9 mouse cellular contexts compared by ENCODE assay signal in genomic region chr11:55389778-55390177, GRCm38 (mm10). TPM values are rescaled to one million over a fixed set of nuclear protein-coding genes. Genes with fewer than 3 reads are reported as not detected.
DNase-seq lines count a peak whose midpoint lies in the region; ATAC-seq and TF ChIP-seq lines count a peak whose summit lies in the region.
"Had no signal": no experiment of that assay in that cellular context is flagged by ENCODE, and none has a peak within 500 bp of the region (broad histone marks: within the 10 kb centered on the region; RNA-seq: fewer than 3 reads in every experiment).

No protein-coding gene starts in this region.

- H3K27me3 ChIP-seq in heart, embryonic 15.5 days, result 0 out of 2 replicates have a peak, but pooled peaks cover 2% of the 10 kb centered on the region
- H3K27me3 ChIP-seq in midbrain, postnatal 0 days (ENCODE audit: insufficient read depth, low read length), result no peaks in the 10 kb centered on the region

- DNase-seq in layer of hippocampus, adult 11-12 months (ENCODE audit: low spot score), result peak; percentile 62
- DNase-seq in layer of hippocampus, postnatal 36 days, result no peak
- peak; percentile 93 for DNase-seq in NIH3T3 (ENCODE audit: low read depth)
- peak; percentile 22 to 52 for DNase-seq in left cerebral cortex, adult 2 months (ENCODE audit: extremely low spot score in 1 of 2, low spot score in 2 of 2)
- DNase-seq in midbrain, postnatal 0 days (ENCODE audit: low spot score), result peak; percentile 89

- H3K9me3 ChIP-seq in heart, embryonic 15.5 days (replicated peaks), result no peaks in the 10 kb centered on the region
- H3K9me3 ChIP-seq in midbrain, postnatal 0 days (ENCODE audit: low read length), result no peaks in the 10 kb centered on the region

- peak; percentile 67 for ATAC-seq in common myeloid progenitor, adult 5-6 weeks (replicated peaks; ENCODE audit: low read depth, poor library complexity, severe bottlenecking)
- 0 out of 2 replicates have a peak, but pooled peaks have one; percentile 38 for ATAC-seq in heart, embryonic 15.5 days (replicated peaks; ENCODE audit: insufficient number of reproducible peaks, insufficient read depth, low FRiP score, low read depth)
- no peak for ATAC-seq in midbrain, postnatal 0 days (ENCODE audit: low FRiP score)
- ATAC-seq in activated CD4-positive, CD25-positive, alpha-beta regulatory T cell, adult 4 months, result no peak

- TF ChIP-seq CTCF in left cerebral cortex, adult 2 months (IDR thresholded peaks at IDR 0.05), result peak; percentile 77
- peak; percentile 87 for TF ChIP-seq CTCF in midbrain, postnatal 0 days (IDR thresholded peaks at IDR 0.05)

- no peak overlapping the region for H3K9ac ChIP-seq in heart, embryonic 15.5 days
- no peak overlapping the region for H3K9ac ChIP-seq in midbrain, postnatal 0 days (replicated peaks; ENCODE audit: low read length, poor library complexity, severe bottlenecking)

- no peak overlapping the region for H3K4me2 ChIP-seq in heart, embryonic 15.5 days
- H3K4me2 ChIP-seq in midbrain, postnatal 0 days (ENCODE audit: low read depth, low read length, poor library complexity, severe bottlenecking), result no peak overlapping the region

- H3K27ac ChIP-seq in heart, embryonic 15.5 days, result no peak overlapping the region
- H3K27ac ChIP-seq in left cerebral cortex, adult 2 months, result no peak overlapping the region
- no peak overlapping the region for H3K27ac ChIP-seq in midbrain, postnatal 0 days (ENCODE audit: low read depth, low read length)

- peaks cover 5% of the 10 kb centered on the region for H3K4me1 ChIP-seq in heart, embryonic 15.5 days (replicated peaks)
- H3K4me1 ChIP-seq in midbrain, postnatal 0 days (ENCODE audit: insufficient read depth, low read length), result no peaks in the 10 kb centered on the region

- H3K36me3 ChIP-seq in heart, embryonic 15.5 days, result peaks cover 10% of the 10 kb centered on the region; the same call in 1 of the 2 replicates
- H3K36me3 ChIP-seq in midbrain, postnatal 0 days (ENCODE audit: insufficient read depth, low read length), result no peaks in the 10 kb centered on the region

- 2% methylated on average over 2 of the region's 2 CpGs for WGBS in heart, embryonic 15.5 days
- 2% methylated on average over 2 of the region's 2 CpGs for WGBS in midbrain, postnatal 0 days

- intact Hi-C loops in left cerebral cortex, adult 2 months (cut with DNase I), result loop anchor here (1.0 to 10.0 kb wide), 3 partner anchors 57 to 505 kb away; no protein-coding TSS in a partner anchor

- H3K4me3 ChIP-seq in heart, embryonic 15.5 days, result no peak overlapping the region
- H3K4me3 ChIP-seq in left cerebral cortex, adult 2 months, result no peak overlapping the region
- no peak overlapping the region for H3K4me3 ChIP-seq in midbrain, postnatal 0 days (ENCODE audit: low read depth, low read length)

RNA-seq across cellular contexts. Expression of gene Sparc, which starts 33.2 kb away (rescaled TPM):
- total RNA-seq in layer of hippocampus, postnatal 36 days (2021), result 100 to 1,000 TPM; 312 to 317 TPM
- not detected in 2 replicates for total RNA-seq in common myeloid progenitor, adult 5-6 weeks (2017)
- polyA plus RNA-seq in heart, embryonic 15.5 days (2015; fragmentation: Nextera tagmentation; extraction: Ambion mirVana), result 1,914 and 2,149 TPM in 2 replicates
- total RNA-seq in left cerebral cortex, adult 2 months (2021), result 100 to 1,000 TPM; 177 to 202 TPM
- total RNA-seq in midbrain, postnatal 0 days (2014; rRNA removed), result 261 and 313 TPM in 2 replicates
- polyA plus RNA-seq in midbrain, postnatal 0 days (2015; fragmentation: Nextera tagmentation; extraction: Ambion mirVana), result 570 and 625 TPM in 2 replicates
- polyA plus RNA-seq in activated CD4-positive, CD25-positive, alpha-beta regulatory T cell, adult 4 months (2017; shearing (Covaris generic)), result not detected

RNA-seq across cellular contexts. Expression of gene Fat2, which starts 53.4 kb away (rescaled TPM):
- under 1 TPM; 0.17 to 0.43 TPM for total RNA-seq in layer of hippocampus, postnatal 36 days (2021)
- total RNA-seq in common myeloid progenitor, adult 5-6 weeks (2017), result not detected in 2 replicates
- polyA plus RNA-seq in heart, embryonic 15.5 days (2015; fragmentation: Nextera tagmentation; extraction: Ambion mirVana), result 0.03 and 0.22 TPM in 2 replicates
- total RNA-seq in left cerebral cortex, adult 2 months (2021), result under 1 TPM; 0.26 to 0.29 TPM
- 1.1 and 4.2 TPM in 2 replicates for total RNA-seq in midbrain, postnatal 0 days (2014; rRNA removed)
- polyA plus RNA-seq in midbrain, postnatal 0 days (2015; fragmentation: Nextera tagmentation; extraction: Ambion mirVana), result 0.04 TPM in 2 replicates
- polyA plus RNA-seq in activated CD4-positive, CD25-positive, alpha-beta regulatory T cell, adult 4 months (2017; shearing (Covaris generic)), result not detected
- total RNA-seq: neutrophil, adult 5-6 weeks had no signal

Comparison
In these comparisons a context has a peak if more than half of its experiments do, and no peak if none do; other contexts are left out.
1. DNase-seq: peak in layer of hippocampus, adult 11-12 months (single experiment), NIH3T3 (single experiment), left cerebral cortex, adult 2 months (2 of 2) and midbrain, postnatal 0 days (single experiment); none in layer of hippocampus, postnatal 36 days (0 of 2).
2. ATAC-seq: peak in common myeloid progenitor, adult 5-6 weeks (single experiment) and heart, embryonic 15.5 days (single experiment); none in midbrain, postnatal 0 days (single experiment) and activated CD4-positive, CD25-positive, alpha-beta regulatory T cell, adult 4 months (single experiment).
3. RNA of gene Sparc, which starts 33.2 kb away (total RNA-seq): 312 to 317 TPM in layer of hippocampus, postnatal 36 days, 261 to 313 TPM in midbrain, postnatal 0 days and 177 to 202 TPM in left cerebral cortex, adult 2 months; not detected in common myeloid progenitor, adult 5-6 weeks; every median in the first group is over 100 times any median in the second.